Mouse (Mus musculus) intestine, embryonic 16.5 days (tissue): ENCODE data around the gene Tnpo1. TPM values are rescaled to one million over a fixed set of nuclear protein-coding genes. Genes with fewer than 3 reads are reported as not detected.

Experiments
- ATAC-seq: fragments of 200-750 bp; cut with Nextera tagmentation; 2 replicates; pipeline ENCODE4 v1.8.0; 2017; ENCODE audit warnings: moderate TSS enrichment, moderate library complexity
- H3K27ac ChIP-seq: fragments of 300-500 bp; sonication (generic); 2 replicates; pipeline ENCODE4 v1.5.1; 2014; ENCODE audit warnings: mild to moderate bottlenecking, low read length
- H3K27me3 ChIP-seq: fragments of 300-500 bp; sonication (generic); replicated peaks from 2 replicates; pipeline ENCODE4 v1.6.1; 2014; ENCODE audit warnings: low read length, control low read depth, mixed read lengths; ENCODE audit not compliant: control insufficient read depth, insufficient read depth
- H3K36me3 ChIP-seq: fragments of 300-500 bp; sonication (generic); 2 replicates; pipeline ENCODE4 v1.6.1; 2014; ENCODE audit warnings: low read length, control low read depth; ENCODE audit not compliant: control insufficient read depth, insufficient read depth
- H3K4me1 ChIP-seq: fragments of 300-500 bp; sonication (generic); 2 replicates; pipeline ENCODE4 v1.6.1; 2014; ENCODE audit warnings: low read length, control low read depth, mixed read lengths; ENCODE audit not compliant: control insufficient read depth, insufficient read depth
- H3K4me2 ChIP-seq: fragments of 300-500 bp; sonication (generic); 2 replicates; pipeline ENCODE4 v1.6.1; 2014; ENCODE audit warnings: low read depth, low read length, control low read depth
- H3K4me3 ChIP-seq: fragments of 300-500 bp; sonication (generic); 2 replicates; pipeline ENCODE4 v1.5.1; 2014; ENCODE audit warnings: mild to moderate bottlenecking, low read length
- H3K9ac ChIP-seq: fragments of 300-500 bp; sonication (generic); 2 replicates; pipeline ENCODE4 v1.6.1; 2014; ENCODE audit warnings: low read depth, low read length
- H3K9me3 ChIP-seq: fragments of 300-500 bp; sonication (generic); 2 replicates; pipeline ENCODE4 v1.6.1; 2016; ENCODE audit warnings: low read length, control low read depth; ENCODE audit not compliant: control insufficient read depth
- WGBS: fragments of 180-500 bp; shearing (Covaris S2); extraction: QIAGEN DNeasy Blood & Tissue Kit; methylation state at CpG from one replicate; pipeline ENCODE4 v1.1.7; 2014; 5-methylcytosine and 5-hydroxymethylcytosine counted together
- polyA plus RNA-seq: library from polyadenylated mRNA; unstranded; fragments of >200 nt; fragmentation: Nextera tagmentation; extraction: Ambion mirVana; gene quantifications from 2 replicates; pipeline ENCODE4 v1.2.1, GENCODE M21; 2015

Gene Tnpo1
- polyA plus RNA-seq, 1 experiment from 2014 or later, result 50.7 TPM

DNA sequence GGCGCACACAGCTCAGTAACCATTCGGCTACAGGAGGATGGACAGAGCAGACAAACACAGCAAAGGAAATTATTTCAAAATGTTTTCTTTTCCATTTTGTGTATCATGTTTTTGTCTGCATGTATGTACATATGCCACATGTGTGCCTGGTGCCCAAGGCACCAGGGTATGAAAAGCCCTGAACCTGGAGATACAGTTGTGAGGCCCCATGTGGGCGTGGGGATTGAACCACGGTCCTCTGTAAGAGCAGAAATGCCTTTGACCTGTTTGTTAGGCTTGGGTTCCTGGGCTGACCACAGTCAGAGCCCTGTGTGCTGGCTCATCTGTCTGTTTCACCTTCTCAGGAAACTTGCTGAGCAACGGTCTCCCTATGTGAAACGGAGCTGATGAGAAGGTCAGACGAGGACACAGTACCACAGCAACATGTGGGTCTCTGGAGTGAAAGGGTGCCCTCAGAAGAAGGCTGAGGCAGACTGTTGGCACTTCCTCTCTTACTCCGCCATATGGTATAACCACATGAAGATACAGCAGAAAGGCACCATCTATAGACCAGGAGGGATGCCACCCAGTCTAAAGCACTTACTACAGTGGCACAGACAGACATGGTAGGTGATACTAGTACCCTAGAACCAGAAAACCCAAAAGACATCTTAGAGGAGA, 23.7 kb downstream of the Tnpo1 start:
- H3K9me3 ChIP-seq, result no peaks in the 10 kb centered on the region
- 0 out of 2 replicates have a peak, but pooled peaks cover 4% of the 10 kb centered on the region for H3K36me3 ChIP-seq
- no peak overlapping the region for H3K4me3 ChIP-seq
- WGBS, result 85% methylated on average over 8 of the region's 8 CpGs
- no peak for ATAC-seq
- no peak overlapping the region for H3K9ac ChIP-seq
- no peak overlapping the region for H3K27ac ChIP-seq
- no peaks in the 10 kb centered on the region for H3K27me3 ChIP-seq
- H3K4me1 ChIP-seq, result peaks cover 5% of the 10 kb centered on the region
- H3K4me2 ChIP-seq, result no peak overlapping the region

DNA sequence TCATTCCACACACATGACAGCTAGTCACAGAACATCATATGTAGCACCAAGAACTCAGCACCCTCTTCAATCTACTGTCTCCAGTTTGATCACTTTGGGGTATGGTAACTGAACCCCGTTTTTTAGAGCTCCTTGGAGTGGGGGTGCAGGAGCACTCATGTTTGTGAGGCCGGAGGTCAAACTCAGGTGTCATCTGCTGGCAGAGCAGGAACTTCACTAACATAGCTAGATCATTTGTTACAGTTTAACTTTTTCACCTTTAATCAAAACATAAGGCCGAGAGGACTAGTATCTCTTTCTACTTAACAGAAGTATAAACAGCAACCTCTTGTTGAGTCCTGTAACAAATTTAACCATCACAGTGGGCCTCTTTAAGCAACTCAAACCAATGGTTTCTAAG, 26.6 kb downstream of the Tnpo1 start:
- Histone ChIP-seq H3K27ac (no peak overlapping the region), H3K9ac (no peak overlapping the region), H3K4me2 (no peak overlapping the region), H3K4me3 (no peak overlapping the region), H3K9me3 (no peaks in the 10 kb centered on the region), H3K36me3 (no peaks in the 10 kb centered on the region), H3K27me3 (no peaks in the 10 kb centered on the region), H3K4me1 (peaks cover 12% of the 10 kb centered on the region)
- ATAC-seq, result no peak
- WGBS, result 73% methylated on average over 3 of the region's 3 CpGs

DNA sequence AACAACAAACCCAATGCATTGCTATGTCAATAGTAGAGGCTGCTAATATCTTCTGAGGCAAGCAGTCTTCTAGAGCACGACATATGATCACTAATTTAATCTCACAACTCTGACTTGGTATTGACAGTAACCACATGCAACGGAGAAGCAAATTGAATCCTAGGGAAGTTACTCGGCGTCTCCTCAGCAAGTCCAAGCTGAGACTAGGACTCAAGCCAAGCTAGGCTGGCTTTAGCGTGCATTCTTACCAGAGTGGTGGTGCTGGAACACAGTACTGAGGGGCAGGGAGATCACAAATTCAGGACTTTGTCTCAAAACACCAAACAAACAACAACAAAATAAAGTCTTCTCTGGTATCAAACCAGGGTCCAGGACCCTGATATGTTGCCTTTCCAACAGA, 28.6 kb downstream of the Tnpo1 start:
- 79% methylated on average over 5 of the region's 5 CpGs for WGBS

DNA sequence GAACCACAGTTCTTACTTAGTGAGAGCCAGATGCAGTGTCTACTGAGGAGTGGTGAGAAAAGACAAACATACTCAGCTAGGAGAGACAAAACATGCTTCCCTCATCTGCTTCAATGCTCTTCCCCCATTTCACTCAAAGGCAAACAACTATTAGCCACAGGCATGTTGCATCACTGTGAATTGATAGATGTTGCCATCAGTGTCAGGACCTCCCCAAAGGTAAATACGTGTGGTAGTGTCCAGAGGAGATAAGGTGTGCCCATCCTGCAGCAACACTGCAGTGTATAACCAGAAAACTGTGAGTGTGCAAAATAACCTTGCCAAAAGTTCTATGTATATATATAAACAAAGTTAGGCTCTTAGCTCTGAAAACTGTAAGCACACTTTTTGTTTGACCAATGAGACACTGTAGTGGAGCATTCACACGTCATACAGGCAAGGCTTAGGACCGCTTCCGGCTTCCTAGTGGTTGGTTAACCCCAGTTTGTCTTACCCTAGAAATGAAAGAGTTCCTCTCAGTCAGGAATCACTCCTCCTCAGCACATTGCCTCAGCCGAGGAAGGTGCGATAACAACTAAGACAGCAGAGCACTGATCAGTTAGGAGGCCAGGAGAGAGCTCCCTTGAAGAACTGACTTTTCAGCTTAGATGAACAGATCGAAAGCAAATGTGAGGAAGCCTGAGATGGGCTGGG, 29.6 kb downstream of the Tnpo1 start:
- H3K27me3 ChIP-seq, result no peaks in the 10 kb centered on the region
- no peak overlapping the region for H3K4me3 ChIP-seq
- H3K9ac ChIP-seq, result no peak overlapping the region
- H3K4me1 ChIP-seq, result peaks cover 16% of the 10 kb centered on the region
- ATAC-seq, result peak; percentile 59
- no peaks in the 10 kb centered on the region for H3K9me3 ChIP-seq
- 55% methylated on average over 7 of the region's 7 CpGs for WGBS
- H3K4me2 ChIP-seq, result no peak overlapping the region
- H3K27ac ChIP-seq, result no peak overlapping the region
- H3K36me3 ChIP-seq, result no peaks in the 10 kb centered on the region

More for the DNA sequence above, 28.6 kb downstream of the Tnpo1 start:
- ATAC-seq, result no peak
- no peak overlapping the region for H3K4me3 ChIP-seq
- H3K4me2 ChIP-seq, result no peak overlapping the region
- peaks cover 12% of the 10 kb centered on the region for H3K4me1 ChIP-seq
- H3K27me3 ChIP-seq, result no peaks in the 10 kb centered on the region
- H3K9me3 ChIP-seq, result no peaks in the 10 kb centered on the region
- no peak overlapping the region for H3K9ac ChIP-seq
- H3K27ac ChIP-seq, result no peak overlapping the region
- no peaks in the 10 kb centered on the region for H3K36me3 ChIP-seq

DNA sequence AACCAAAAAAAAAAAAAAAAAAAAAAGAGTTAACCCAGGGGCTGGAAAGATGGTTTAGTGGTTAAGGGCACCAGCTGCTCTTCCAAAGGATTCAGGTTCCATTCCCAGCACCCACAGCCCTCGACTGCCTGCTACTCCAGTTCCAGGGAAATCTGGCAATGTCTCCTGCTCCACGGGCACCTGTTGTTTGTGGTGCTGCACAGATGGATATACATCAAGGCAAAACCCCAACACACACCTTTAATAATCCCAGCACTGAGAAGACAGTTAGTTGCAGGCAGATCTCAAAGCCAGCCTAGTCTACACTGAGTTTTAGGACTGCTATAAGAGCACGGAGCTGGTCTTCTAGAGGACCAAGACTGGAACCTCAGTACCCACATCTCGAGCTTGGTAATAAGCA, 30.2 kb downstream of the Tnpo1 start:
- H3K4me3 ChIP-seq, result no peak overlapping the region
- no peak overlapping the region for H3K4me2 ChIP-seq
- H3K27ac ChIP-seq, result no peak overlapping the region
- peaks cover 19% of the 10 kb centered on the region for H3K4me1 ChIP-seq
- 0 out of 2 replicates have a peak, but pooled peaks have one; percentile 11 for ATAC-seq
- H3K27me3 ChIP-seq, result no peaks in the 10 kb centered on the region
- H3K9me3 ChIP-seq, result no peaks in the 10 kb centered on the region
- no peaks in the 10 kb centered on the region for H3K36me3 ChIP-seq
- H3K9ac ChIP-seq, result no peak overlapping the region
- WGBS, result 81% methylated on average over 4 of the region's 4 CpGs

DNA sequence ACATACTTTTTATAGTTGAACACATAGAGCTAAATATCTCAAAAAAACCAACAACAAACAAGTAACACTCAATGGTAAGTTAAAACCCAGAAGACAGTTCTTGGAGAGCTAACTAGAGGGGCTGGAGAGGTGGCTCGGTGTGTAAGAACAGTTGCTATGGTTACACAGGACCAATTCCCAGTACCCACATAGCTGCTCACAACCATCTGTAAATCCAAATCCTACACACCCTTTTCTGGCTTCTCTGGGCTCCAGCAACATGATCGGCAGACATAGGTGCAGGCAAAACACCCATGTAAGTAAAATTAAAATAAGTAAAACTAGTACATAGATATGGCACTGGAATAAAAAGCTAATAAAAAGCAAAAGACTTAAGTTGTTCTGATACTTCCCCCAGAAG, 31.3 kb downstream of the Tnpo1 start:
- Histone ChIP-seq H3K4me2 (no peak overlapping the region), H3K36me3 (no peaks in the 10 kb centered on the region), H3K9me3 (no peaks in the 10 kb centered on the region), H3K9ac (no peak overlapping the region), H3K4me1 (peaks cover 20% of the 10 kb centered on the region), H3K27ac (no peak overlapping the region), H3K4me3 (no peak overlapping the region), H3K27me3 (no peaks in the 10 kb centered on the region)
- ATAC-seq, result no peak
- 71% methylated on average over 2 of the region's 2 CpGs for WGBS

DNA sequence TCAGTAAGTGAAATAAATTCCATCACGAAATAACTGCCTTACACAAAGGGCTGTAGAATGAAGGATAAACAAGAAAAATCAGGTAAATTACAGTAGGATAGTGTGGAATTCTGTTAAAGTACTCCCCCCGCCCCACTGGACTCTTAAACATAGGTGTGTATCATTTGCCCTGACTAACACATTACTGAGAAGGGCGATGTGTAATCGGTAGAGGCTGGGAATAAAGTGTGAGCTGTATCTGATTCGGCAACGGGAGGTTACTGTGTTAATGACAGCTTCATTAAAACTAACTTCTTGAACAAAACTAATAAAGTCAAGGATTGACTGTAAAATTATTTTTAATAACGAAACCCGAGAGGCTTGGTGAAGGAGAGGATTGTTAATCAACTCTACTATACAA, 34.7 kb downstream of the Tnpo1 start:
- Histone ChIP-seq H3K4me2 (peak overlapping the region; percentile 77), H3K36me3 (no peaks in the 10 kb centered on the region), H3K4me1 (peaks cover 16% of the 10 kb centered on the region), H3K27ac (no peak overlapping the region; the same call in 1 of the 2 replicates), H3K27me3 (no peaks in the 10 kb centered on the region), H3K9ac (no peak overlapping the region; the same call in 1 of the 2 replicates), H3K4me3 (peak overlapping the region; percentile 24; the same call in 1 of the 2 replicates), H3K9me3 (no peaks in the 10 kb centered on the region)
- ATAC-seq, result no peak
- 21% methylated on average over 8 of the region's 8 CpGs for WGBS

DNA sequence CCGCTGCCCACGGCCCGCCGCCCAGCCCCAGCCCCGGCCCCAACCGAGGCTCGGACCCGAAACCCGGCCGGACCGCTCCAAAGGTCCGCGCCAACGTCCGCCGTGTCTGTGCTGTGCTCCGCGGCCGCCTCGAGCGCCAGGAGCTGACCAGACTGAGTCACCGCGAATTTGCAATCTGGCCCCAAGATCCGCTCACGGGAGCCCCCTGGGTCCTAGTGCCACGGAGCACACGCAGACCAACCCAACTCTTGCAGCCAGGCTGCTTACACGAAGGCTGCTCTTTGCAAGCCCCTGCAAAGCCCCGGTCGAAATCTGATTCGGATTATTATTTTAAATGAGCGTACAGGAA, 35.3 kb downstream of the Tnpo1 start:
- Histone ChIP-seq H3K27me3 (no peaks in the 10 kb centered on the region), H3K4me3 (peak overlapping the region; percentile 89), H3K27ac (peak overlapping the region; percentile 99), H3K36me3 (0 out of 2 replicates have a peak, but pooled peaks cover 2% of the 10 kb centered on the region), H3K4me2 (peak overlapping the region; percentile 77), H3K9me3 (no peaks in the 10 kb centered on the region), H3K4me1 (peaks cover 11% of the 10 kb centered on the region), H3K9ac (peak overlapping the region; percentile 96)
- WGBS, result 0% methylated on average over 32 of the region's 32 CpGs
- ATAC-seq, result peak; percentile 93

DNA sequence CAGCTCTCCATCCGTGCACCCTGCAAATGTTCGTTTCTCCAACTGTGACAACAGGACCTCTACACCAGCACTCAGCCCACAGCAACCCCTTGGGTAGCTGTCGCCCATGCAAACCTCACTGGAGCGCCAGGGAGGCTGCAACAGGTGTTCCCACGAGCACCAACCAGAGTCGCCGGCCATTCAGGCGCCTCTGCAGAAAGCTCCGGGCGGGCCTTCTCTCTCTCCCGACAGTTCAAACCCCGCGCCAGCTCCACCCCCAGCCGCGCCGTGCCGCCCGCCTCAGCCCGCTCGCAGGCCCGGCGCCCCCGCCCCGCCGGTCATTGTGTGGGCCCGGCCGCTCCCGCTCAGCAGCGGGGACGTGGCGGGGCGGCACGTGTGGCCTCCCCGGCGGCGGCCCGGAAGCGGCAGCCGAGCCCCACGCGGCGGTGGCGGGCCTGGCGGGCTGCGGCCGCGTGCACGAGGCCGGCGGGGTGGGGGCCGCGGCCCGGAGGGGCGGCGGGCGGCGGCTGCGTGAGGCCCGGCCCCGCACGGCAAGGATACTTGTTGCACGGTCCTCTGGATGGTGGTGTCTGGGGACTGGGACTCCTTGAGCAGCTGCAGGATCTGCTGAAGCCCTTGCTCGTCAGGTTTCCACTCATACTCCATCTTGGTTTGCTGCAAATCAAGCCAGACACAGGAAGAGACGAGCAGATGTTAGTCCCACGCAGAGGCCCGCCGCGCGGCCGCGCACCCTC, 35.9 kb downstream of the Tnpo1 start:
- under 1% methylated on average over 64 of the region's 71 CpGs for WGBS
- Histone ChIP-seq H3K9me3 (no peaks in the 10 kb centered on the region), H3K36me3 (0 out of 2 replicates have a peak, but pooled peaks cover 5% of the 10 kb centered on the region), H3K4me2 (peak overlapping the region; percentile 77), H3K4me1 (peaks cover 11% of the 10 kb centered on the region), H3K27me3 (no peaks in the 10 kb centered on the region), H3K4me3 (peak overlapping the region; percentile 89), H3K27ac (peak overlapping the region; percentile 99), H3K9ac (peak overlapping the region; percentile 96)
- ATAC-seq, result peak; percentile 84
